Mouse (Mus musculus): ENCODE results near the gene Avp. TPM values are rescaled to one million over a fixed set of nuclear protein-coding genes. Genes with fewer than 3 reads are reported as not detected.

Gene Avp
- polyA plus RNA-seq, 1 experiment from 2014 or later: not detected

DNA sequence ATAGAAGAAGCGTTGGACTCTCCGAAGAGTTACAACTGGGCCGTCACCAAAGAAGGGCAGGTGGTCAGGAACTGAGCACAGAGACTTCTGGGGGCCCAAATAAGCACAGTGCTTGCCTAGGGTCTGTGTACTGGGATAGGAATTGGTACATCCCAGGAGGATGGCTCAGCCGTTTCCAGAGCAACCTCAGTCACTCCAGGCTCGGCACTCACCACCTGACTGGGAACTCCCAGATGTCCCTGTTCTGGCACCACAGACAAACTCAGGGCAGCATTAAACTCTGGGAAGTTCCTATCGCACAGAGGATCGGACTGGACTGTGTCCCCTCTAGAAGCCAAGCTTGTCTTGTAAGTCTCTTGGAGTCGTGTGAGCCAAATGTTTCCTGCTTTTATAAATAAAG is 17.4 kb downstream of the Avp start:
- Histone ChIP-seq H3K27ac (no peak overlapping the region), H3K9me3 (no peaks in the 10 kb centered on the region), H3K4me1 (replicated peaks) (peaks cover 26% of the 10 kb centered on the region), H3K4me3 (peak overlapping the region; percentile 91), H3K36me3 (peaks cover 28% of the 10 kb centered on the region), H3K27me3 (ENCODE audit: insufficient read depth, poor library complexity, severe bottlenecking) (no peaks in the 10 kb centered on the region)
- WGBS: 83% methylated on average over 8 of the region's 8 CpGs
- DNase-seq (ENCODE audit: low spot score): no peak

DNA sequence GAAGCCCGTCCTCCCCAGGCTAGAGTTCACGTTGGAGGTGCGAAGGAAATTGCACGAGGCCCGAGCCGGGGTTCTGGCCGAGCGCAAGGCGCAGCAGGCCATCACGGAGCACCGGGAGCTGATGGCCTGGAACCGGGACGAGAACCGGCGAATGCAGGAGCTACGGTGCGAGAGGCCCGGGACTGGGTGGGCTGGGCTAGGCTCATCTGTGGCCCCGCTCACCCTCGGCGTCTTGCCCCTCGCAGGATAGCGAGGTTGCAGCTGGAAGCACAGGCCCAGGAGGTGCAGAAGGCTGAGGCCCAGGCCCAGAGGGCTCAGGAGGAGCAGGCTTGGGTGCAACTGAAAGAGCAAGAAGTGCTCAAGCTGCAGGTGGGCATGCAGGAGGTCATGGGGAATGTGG is 18.3 kb downstream of the Avp start:
- peaks cover 26% of the 10 kb centered on the region for H3K4me1 ChIP-seq (replicated peaks)
- no peak for DNase-seq (ENCODE audit: low spot score)
- no peaks in the 10 kb centered on the region for H3K27me3 ChIP-seq (ENCODE audit: insufficient read depth, poor library complexity, severe bottlenecking)
- peak overlapping the region; percentile 88 for H3K27ac ChIP-seq
- peak overlapping the region; percentile 91 for H3K4me3 ChIP-seq
- 0% methylated on average over 23 of the region's 23 CpGs for WGBS
- H3K9me3 ChIP-seq: no peaks in the 10 kb centered on the region
- peaks cover 28% of the 10 kb centered on the region for H3K36me3 ChIP-seq

DNA sequence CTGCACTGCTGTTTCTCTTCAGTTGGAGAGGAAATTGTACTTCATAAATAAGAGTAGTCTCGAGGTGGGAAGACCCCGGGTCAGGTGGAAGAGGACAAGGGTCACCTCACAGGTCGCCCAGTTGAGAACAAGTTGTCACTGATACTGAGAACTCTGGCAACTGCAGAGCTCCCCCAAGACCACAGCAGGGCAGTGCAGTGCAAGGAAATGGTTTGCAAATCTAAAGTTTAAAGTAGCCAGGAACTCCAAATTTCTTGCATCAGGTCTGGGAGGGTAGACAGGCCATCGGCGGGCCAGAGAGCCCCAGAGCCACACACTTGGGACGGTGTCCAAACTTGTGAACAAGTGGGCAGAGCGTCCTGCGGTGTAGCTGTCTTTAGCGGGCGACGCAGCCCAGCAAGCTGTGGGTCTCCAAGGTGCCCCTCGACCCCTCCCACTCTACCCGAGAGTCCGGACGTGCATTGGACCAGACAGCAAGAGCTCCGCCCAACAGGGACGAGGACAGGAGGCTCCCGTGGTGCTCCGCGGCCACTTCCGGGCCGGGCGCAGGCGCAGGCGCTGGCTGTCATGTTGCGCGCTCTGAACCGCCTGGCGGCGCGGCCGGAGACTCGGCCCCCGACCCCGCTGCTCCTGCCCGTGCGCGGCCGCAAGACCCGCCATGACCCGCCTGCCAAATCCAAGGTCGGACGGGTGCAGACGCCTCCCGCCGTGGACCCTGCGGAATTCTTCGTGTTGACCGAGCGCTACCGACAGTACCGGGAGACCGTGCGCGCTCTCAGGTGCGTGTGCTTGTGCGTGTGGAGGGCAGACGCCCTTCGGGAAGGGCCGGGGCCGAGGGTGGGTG is 18.9 kb downstream of the Avp start, which contains the start of gene Mrps26:
Mrps26 (plus strand) TSS at position 531 of the 844 bp plus-strand sequence.
- peak; percentile 93 for DNase-seq (ENCODE audit: low spot score)
- under 1% methylated on average over 61 of the region's 61 CpGs for WGBS
- Histone ChIP-seq H3K27ac (peak within 1 kb of the TSS; percentile 88), H3K4me1 (replicated peaks) (peaks cover 26% of the 10 kb centered on the region), H3K36me3 (peaks cover 29% of the 10 kb centered on the region), H3K9me3 (no peaks in the 10 kb centered on the region), H3K4me3 (peak within 1 kb of the TSS; percentile 91), H3K27me3 (ENCODE audit: insufficient read depth, poor library complexity, severe bottlenecking) (no peaks in the 10 kb centered on the region)

DNA sequence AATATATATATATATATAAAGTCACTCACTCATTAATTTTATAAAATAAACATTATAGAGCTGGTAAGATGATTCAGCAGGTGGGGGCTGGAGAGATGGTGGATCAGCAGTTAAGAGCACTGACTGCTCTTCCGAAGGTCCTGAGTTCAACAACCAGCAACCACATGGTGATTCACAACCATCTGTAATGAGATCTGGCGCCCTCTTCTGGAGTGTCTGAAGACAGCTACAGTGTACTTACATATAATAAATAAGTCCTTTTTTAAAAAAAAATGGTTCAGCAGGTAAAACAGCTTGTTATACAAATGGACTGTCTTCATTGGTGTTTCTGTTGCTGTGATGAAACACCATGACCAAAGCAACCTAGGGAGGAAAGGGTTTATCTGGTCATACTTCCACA is 24.3 kb downstream of the Avp start:
- Histone ChIP-seq H3K36me3 (peaks cover 47% of the 10 kb centered on the region), H3K9me3 (no peaks in the 10 kb centered on the region), H3K4me1 (replicated peaks) (peaks cover 8% of the 10 kb centered on the region), H3K4me3 (no peak overlapping the region), H3K27ac (no peak overlapping the region), H3K27me3 (ENCODE audit: insufficient read depth, poor library complexity, severe bottlenecking) (no peaks in the 10 kb centered on the region)
- no peak for DNase-seq (ENCODE audit: low spot score)
- 63% methylated on average over 2 of the region's 2 CpGs for whole genome bisulfite sequencing

DNA sequence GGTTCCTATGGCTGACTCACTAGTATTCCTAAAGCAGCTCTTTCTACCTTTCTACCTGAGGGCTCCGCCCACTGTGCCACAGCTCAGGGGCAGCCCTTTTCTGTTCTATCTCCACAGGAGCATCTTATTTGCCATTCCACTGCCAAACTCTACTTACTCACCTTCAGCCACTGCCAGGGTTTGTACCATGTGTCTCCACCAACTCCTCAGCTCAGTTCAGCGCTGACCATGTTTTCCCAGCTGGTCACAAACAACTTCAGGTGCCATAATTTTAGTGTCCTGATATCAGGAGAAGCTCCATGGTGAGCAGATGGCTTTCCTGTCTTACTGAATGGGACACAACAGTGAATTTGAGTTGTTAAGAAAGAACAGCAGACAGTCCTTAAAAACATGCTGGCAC is 24.9 kb downstream of the Avp start:
- Histone ChIP-seq H3K4me1 (replicated peaks) (peaks cover 3% of the 10 kb centered on the region), H3K27ac (no peak overlapping the region), H3K4me3 (no peak overlapping the region), H3K27me3 (ENCODE audit: insufficient read depth, poor library complexity, severe bottlenecking) (no peaks in the 10 kb centered on the region), H3K36me3 (peaks cover 52% of the 10 kb centered on the region), H3K9me3 (no peaks in the 10 kb centered on the region)
- 93% methylated on average over 2 of the region's 2 CpGs for WGBS
- DNase-seq (ENCODE audit: low spot score): no peak

DNA sequence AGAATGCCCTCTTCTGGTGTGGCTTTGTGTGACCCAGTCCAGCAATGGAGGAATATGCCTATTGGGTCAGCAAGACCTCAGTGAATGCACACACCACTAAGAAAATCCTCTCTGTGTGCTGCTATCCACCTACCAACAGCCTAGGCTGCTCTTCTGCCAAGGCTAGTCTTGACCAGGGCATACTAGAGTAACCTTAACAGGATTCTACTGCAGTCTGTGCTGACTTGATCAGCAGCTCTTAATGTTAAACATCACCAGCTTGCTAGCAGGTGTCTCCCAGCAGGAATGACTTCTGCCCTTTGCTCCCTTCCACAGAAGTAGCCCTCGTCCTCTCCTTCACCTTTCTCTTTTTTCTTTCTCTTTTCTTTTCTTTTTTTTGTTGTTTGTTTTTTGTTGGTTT is 26.1 kb downstream of the Avp start:
- H3K36me3 ChIP-seq: peaks cover 64% of the 10 kb centered on the region
- no peaks in the 10 kb centered on the region for H3K4me1 ChIP-seq (replicated peaks)
- H3K27ac ChIP-seq: no peak overlapping the region
- H3K27me3 ChIP-seq (ENCODE audit: insufficient read depth, poor library complexity, severe bottlenecking): no peaks in the 10 kb centered on the region
- no peak for DNase-seq (ENCODE audit: low spot score)
- no peaks in the 10 kb centered on the region for H3K9me3 ChIP-seq
- H3K4me3 ChIP-seq: no peak overlapping the region
- 83% methylated on average over 1 of the region's 1 CpGs for WGBS

DNA sequence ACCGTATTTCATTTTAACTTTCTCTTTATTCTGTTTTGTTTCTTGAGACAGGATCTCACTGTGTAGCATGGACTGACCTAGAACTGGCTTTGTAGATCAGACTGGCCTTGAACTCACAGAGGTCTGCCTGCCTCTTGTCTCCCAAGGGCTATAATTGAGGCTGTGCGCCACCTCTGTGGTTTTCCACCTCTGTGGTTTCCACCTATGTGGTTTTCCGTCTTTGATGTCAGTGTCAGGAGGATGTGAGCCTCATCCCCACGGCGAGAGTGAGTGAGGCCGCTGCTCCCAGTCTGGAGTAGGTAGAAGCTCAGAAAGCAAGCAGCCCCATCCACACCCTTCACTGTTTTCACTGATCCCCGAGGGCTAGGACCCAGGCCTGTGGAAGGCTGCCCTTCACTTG is 27.5 kb downstream of the Avp start:
- Histone ChIP-seq H3K4me3 (no peak overlapping the region), H3K36me3 (peaks cover 78% of the 10 kb centered on the region), H3K4me1 (replicated peaks) (no peaks in the 10 kb centered on the region), H3K27ac (no peak overlapping the region), H3K27me3 (ENCODE audit: insufficient read depth, poor library complexity, severe bottlenecking) (no peaks in the 10 kb centered on the region), H3K9me3 (no peaks in the 10 kb centered on the region)
- WGBS: 90% methylated on average over 7 of the region's 7 CpGs
- DNase-seq (ENCODE audit: low spot score): no peak

DNA sequence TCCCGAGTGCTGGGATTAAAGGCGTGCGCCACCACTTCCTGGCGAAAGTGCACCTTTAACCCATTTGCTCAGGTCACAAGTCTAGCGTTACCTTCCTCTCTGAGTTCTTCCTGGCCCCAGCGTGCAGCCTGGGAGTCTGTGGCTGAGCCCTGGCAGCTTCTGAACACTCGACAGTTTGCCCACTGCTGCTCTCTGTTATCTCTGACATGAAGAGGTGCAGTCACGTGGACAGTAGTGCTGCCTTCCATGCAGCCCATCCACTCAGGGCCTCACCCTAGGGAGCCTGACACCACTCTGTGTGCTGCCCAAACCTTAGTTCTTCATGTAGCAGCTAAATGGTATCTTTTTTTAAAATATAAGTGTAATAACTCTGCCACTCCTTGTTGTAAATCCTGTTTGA is 35.4 kb downstream of the Avp start:
- WGBS: 88% methylated on average over 8 of the region's 8 CpGs
- no peak for DNase-seq (ENCODE audit: low spot score)
- Histone ChIP-seq H3K27ac (no peak overlapping the region), H3K36me3 (peaks cover 99% of the 10 kb centered on the region), H3K4me3 (no peak overlapping the region), H3K9me3 (no peaks in the 10 kb centered on the region), H3K27me3 (ENCODE audit: insufficient read depth, poor library complexity, severe bottlenecking) (no peaks in the 10 kb centered on the region), H3K4me1 (replicated peaks) (no peaks in the 10 kb centered on the region)

DNA sequence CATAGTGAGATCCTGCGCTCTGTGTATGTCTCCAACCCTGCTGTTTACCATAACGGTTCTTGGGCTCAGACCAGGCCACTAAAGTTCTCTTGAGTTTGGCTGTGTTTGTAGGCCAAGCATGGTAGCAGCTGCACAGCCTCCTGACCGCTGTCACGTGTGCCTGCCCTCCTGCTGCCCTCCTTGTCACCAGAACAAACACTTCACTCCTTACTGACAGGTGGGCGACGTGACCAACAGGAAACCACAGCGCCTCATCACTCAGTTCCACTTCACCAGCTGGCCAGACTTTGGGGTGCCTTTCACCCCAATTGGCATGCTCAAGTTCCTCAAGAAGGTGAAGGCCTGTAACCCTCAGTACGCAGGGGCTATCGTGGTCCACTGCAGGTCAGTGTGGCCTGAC is 42.1 kb downstream of the Avp start:
- WGBS: 91% methylated on average over 9 of the region's 9 CpGs
- no peak for DNase-seq (ENCODE audit: low spot score)
- Histone ChIP-seq H3K4me3 (no peak overlapping the region), H3K27me3 (ENCODE audit: insufficient read depth, poor library complexity, severe bottlenecking) (no peaks in the 10 kb centered on the region), H3K9me3 (no peaks in the 10 kb centered on the region), H3K36me3 (peaks cover 97% of the 10 kb centered on the region), H3K4me1 (replicated peaks) (no peaks in the 10 kb centered on the region), H3K27ac (no peak overlapping the region)

DNA sequence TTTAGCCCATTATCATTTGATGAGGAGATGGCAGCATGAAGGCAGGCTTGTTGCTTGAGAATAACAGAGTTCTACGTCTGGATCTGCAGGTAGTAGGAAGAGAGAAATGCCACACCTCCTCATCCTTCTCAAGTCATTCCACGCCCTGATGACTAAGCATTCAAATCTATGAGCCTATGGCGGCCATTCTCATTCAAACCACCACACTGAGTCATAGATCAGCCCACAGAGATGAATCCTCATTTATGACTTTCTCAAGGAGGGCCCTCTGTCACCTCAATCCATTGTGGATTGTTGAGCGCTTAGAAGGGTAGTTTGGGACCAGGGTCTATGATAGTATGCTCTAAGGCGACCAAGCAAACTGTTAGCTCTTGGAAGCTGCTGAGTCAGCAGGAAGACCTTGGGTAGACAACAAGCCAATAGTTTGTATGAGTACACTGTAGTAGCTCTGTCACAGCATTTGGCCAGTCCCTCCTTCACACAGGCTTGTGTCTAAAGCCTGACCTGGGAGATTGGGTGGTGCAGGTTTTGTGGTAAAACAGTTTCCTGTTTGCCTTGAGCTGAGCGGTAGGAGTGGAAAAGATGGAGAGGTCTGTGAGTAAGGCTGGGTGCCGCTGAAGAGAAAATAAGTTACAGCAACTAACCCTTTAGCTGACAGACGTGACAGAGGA is 43.3 kb downstream of the Avp start:
- Histone ChIP-seq H3K36me3 (peaks cover 97% of the 10 kb centered on the region), H3K4me1 (replicated peaks) (no peaks in the 10 kb centered on the region), H3K9me3 (no peaks in the 10 kb centered on the region), H3K27me3 (ENCODE audit: insufficient read depth, poor library complexity, severe bottlenecking) (no peaks in the 10 kb centered on the region), H3K27ac (no peak overlapping the region), H3K4me3 (no peak overlapping the region)
- WGBS: 90% methylated on average over 8 of the region's 8 CpGs
- DNase-seq (ENCODE audit: low spot score): no peak

DNA sequence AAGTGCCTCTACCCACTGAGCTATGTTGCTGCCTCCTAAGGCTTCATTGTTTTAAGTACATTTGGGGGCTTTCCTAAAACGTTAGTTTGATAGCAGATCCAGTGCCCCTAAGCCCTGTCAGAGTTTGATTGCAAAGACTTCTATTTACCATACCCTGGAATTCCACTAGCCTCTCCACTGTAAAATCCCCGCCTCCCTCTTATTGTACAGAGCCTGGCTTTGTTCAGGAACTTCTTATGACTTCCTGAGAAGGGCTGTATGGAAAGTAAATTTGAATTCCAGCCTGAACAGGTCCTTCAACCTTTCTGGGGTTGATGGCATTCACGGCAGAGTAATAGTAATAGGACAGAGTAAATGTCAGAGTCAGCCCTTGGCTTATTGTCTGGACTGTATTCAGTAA is 45.5 kb downstream of the Avp start:
- no peak overlapping the region for H3K4me3 ChIP-seq
- H3K9me3 ChIP-seq: no peaks in the 10 kb centered on the region
- DNase-seq (ENCODE audit: low spot score): no peak
- WGBS: 84% methylated on average over 3 of the region's 3 CpGs
- H3K27ac ChIP-seq: no peak overlapping the region
- H3K4me1 ChIP-seq (replicated peaks): no peaks in the 10 kb centered on the region
- no peaks in the 10 kb centered on the region for H3K27me3 ChIP-seq (ENCODE audit: insufficient read depth, poor library complexity, severe bottlenecking)
- H3K36me3 ChIP-seq: peaks cover 97% of the 10 kb centered on the region

DNA sequence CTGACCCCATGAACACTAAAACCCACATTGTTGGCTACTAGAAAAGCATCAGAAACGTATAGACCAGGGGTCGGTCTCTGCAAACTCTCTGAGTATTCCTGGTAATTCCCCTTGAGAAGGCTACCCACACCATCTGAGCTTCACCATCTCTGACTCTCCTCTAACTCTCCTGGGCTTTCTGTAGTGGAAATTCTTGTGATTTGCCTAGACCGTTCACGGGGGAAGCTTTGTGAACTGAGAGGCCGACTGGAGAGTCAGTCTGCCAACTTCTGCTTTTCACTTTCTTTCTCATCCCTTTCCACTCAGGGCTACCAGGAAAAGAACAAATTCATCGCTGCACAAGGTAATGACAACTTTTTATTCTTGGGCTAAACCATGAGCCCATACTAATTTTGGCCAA is 47.3 kb downstream of the Avp start:
- no peak overlapping the region for H3K27ac ChIP-seq
- WGBS: 92% methylated on average over 6 of the region's 6 CpGs
- peaks cover 89% of the 10 kb centered on the region for H3K36me3 ChIP-seq
- H3K4me1 ChIP-seq (replicated peaks): no peaks in the 10 kb centered on the region
- no peak overlapping the region for H3K4me3 ChIP-seq
- no peaks in the 10 kb centered on the region for H3K9me3 ChIP-seq
- no peak for DNase-seq (ENCODE audit: low spot score)
- H3K27me3 ChIP-seq (ENCODE audit: insufficient read depth, poor library complexity, severe bottlenecking): no peaks in the 10 kb centered on the region

DNA sequence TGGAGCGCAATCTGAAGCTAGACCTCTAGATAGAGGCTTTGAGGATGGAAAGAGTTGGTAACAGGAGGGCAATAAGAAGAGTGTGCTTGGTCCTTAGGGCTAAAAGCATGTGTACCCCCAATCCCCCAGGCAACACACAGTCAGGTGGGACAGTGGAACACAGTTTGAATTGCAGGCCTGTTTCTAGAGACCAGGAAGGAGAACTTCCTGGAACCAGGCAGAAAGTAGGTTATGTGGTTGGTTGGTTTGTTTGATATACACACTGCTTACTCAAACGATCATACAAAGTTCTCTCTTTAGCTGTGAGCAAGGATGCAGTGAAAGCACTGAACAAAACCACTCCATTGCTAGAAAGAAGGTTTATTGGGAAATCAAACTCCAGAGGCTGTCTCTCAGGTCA is 50.2 kb downstream of the Avp start:
- Histone ChIP-seq H3K27me3 (ENCODE audit: insufficient read depth, poor library complexity, severe bottlenecking) (no peaks in the 10 kb centered on the region), H3K27ac (no peak overlapping the region), H3K36me3 (peaks cover 81% of the 10 kb centered on the region), H3K4me1 (replicated peaks) (no peaks in the 10 kb centered on the region), H3K4me3 (no peak overlapping the region), H3K9me3 (no peaks in the 10 kb centered on the region)
- DNase-seq (ENCODE audit: low spot score): no peak
- 89% methylated on average over 2 of the region's 2 CpGs for WGBS

Measured in hindbrain, embryonic 10.5 days (tissue).